Mouse (Mus musculus): ENCODE measurements around the gene Trim8. TPM values are rescaled to one million over a fixed set of nuclear protein-coding genes. Genes with fewer than 3 reads are reported as not detected.

The Trim8 gene
- total RNA-seq, 2 experiments from 2014 or later: 20.1 to 23.1 TPM

DNA sequence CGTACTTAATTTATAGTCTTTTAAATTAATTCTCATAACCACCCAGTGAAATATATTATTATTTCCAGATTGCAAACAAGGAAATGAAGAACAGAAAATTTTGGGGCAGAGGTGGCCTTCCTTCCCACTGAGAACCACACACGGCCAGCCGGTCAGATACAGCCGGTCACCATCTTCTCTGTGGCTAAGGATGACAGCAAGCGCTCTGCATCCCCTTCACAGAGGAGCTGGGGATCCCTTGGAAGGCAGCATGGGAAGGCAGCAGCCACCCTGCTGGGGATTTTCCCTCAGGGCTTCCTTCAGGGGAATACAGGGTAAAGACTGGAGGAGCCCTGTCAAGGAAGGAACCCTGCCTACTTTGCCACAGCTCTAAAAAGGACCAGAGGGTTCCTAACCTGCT is 32.0 kb downstream of the Trim8 start:
- DNase-seq: no peak
- intact Hi-C loops (cut with DNase I; ENCODE audit: low total_unique reads): no loop called here

- no peak for DNase-seq
- intact Hi-C loops (cut with DNase I; ENCODE audit: low total_unique reads): no loop called here
These were observed 33.1 kb downstream of the Trim8 start for GRCm38 (mm10) chr19:46534542-46535098.

DNA sequence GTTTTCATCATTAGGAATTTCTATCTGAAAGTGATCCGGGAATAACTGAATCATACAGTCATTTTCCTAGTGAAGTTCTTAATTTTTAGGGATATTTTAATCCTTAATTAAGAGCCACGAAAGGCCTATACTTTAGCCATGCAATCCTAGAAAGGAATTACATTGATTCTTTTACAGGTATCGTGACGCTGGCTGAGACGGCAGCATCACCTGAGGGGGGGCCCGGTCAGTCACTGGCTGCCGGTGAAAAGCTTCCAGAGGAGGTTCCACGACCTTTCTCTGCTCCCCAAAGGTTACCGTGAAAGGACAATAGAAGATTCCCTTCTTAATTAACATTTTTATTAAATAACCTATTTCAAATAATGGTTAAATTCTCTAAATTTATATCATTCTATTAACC is 35.9 kb downstream of the Trim8 start:
- intact Hi-C loops (cut with DNase I; ENCODE audit: low total_unique reads): no loop called here
- no peak for DNase-seq

DNA sequence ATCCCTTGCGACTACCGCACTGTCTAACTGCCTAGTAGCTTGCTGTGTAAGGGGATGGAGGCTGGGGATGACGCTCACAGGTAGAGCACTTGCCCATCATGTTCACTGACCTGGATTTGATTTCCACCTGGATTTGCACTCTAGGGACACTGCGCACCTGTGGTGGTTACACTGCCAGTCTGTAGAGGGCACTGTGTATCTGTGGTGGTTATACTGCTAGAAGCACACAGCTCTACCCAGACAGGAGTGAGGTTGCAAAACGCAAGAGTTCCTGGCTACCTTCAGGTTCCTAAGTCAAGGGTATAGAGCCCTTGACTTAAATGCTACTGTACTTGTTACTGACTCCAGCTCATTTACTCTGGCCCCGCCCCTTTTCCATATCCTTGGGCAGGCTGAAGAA is 36.7 kb downstream of the Trim8 start:
- intact Hi-C loops (cut with DNase I; ENCODE audit: low total_unique reads): no loop called here
- no peak for DNase-seq

- intact Hi-C loops (cut with DNase I; ENCODE audit: low total_unique reads): no loop called here
- DNase-seq: no peak
These were observed 41.2 kb downstream of the Trim8 start for GRCm38 (mm10) chr19:46542750-46543149.

- intact Hi-C loops (cut with DNase I; ENCODE audit: low total_unique reads): no loop called here
- no peak for DNase-seq
These were observed 46.1 kb downstream of the Trim8 start for GRCm38 (mm10) chr19:46547565-46547964.

DNA sequence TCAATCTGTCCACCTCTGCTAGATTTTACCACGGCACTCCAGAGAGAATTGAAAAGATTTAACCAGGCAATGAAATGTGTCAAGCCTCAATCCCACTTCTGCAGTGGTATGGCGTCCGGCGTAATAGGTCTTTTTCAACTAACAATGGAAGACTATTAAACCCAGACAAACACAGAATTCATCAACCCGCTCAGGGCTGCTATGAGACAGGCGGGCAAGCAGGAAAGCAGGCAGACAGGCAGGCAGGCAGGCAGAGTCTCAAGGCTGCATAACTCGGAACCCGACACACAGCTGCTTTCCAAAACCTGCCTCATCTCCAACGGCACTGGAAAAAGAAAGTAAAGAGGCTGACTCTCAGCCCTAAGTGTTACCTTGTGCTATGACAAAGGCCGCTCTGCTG is 46.6 kb downstream of the Trim8 start:
- no peak for DNase-seq
- intact Hi-C loops (cut with DNase I; ENCODE audit: low total_unique reads): no loop called here

DNA sequence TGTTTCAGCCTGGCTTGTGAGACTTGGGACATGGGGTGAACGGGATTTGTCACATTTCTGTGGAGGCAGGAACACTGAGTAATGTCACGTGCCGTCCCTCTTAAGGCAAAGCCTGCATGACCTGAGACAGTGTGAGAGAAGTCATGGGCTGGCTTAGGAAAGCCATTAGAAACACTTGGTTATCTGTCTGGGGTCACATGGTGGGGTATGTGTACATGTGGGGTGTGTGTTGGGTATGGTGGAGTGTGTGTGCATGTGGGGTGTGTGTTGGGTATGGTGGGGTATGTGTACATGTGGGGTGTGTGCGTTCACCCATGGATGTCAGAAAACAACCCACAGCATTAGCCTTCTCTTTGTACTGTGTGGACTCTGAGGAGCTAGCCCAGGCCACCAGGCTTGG is 48.9 kb downstream of the Trim8 start:
- intact Hi-C loops (cut with DNase I; ENCODE audit: low total_unique reads): no loop called here
- DNase-seq: no peak

GRCm38 (mm10) chr19:46552496-46552895 is 51.0 kb downstream of the Trim8 start:
- DNase-seq: no peak
- intact Hi-C loops (cut with DNase I; ENCODE audit: low total_unique reads): no loop called here

- intact Hi-C loops (cut with DNase I; ENCODE audit: low total_unique reads): no loop called here
- peak; percentile 64 for DNase-seq
These were observed 52.0 kb downstream of the Trim8 start for GRCm38 (mm10) chr19:46553541-46553955.

DNA sequence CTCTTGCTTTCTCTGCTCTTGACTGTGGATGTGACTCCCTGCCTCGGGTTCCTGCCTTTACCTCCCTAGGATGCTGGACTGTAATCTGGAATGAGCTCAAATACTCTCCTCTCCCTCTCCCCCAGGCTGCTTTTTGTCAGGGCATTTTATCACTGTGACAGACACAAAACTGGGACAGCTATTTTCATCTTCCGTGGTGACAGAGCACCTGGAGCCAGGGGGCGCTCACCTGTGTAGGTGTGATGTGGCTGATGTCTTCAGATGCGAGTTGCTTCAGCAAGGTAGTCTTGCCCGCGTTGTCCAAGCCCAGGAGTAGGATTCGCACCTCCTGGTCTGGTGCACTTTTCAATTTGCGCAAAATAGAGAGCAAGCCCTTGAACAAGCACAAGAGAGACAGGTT is 56.5 kb downstream of the Trim8 start:
- intact Hi-C loops (cut with DNase I; ENCODE audit: low total_unique reads): no loop called here
- no peak for DNase-seq

GRCm38 (mm10) chr19:46558631-46559030 is 57.1 kb downstream of the Trim8 start:
- no peak for DNase-seq
- intact Hi-C loops (cut with DNase I; ENCODE audit: low total_unique reads): no loop called here

GRCm38 (mm10) chr19:46562132-46562531 is 60.6 kb downstream of the Trim8 start:
- intact Hi-C loops (cut with DNase I; ENCODE audit: low total_unique reads): no loop called here

GRCm38 (mm10) chr19:46562581-46563515 is 61.3 kb downstream of the Trim8 start:
- intact Hi-C loops (cut with DNase I; ENCODE audit: low total_unique reads): no loop called here
- DNase-seq: peak; percentile 43

More at GRCm38 (mm10) chr19:46562132-46562531, 60.6 kb downstream of the Trim8 start:
- peak; percentile 81 for DNase-seq

- intact Hi-C loops (cut with DNase I; ENCODE audit: low total_unique reads): no loop called here
These were observed 62.1 kb downstream of the Trim8 start for GRCm38 (mm10) chr19:46563603-46564002.

GRCm38 (mm10) chr19:46564043-46564462 is 62.6 kb downstream of the Trim8 start:
- no peak for DNase-seq
- intact Hi-C loops (cut with DNase I; ENCODE audit: low total_unique reads): no loop called here

More at GRCm38 (mm10) chr19:46563603-46564002, 62.1 kb downstream of the Trim8 start:
- no peak for DNase-seq

Other genes starting within 250 kb of the Trim8 start
- gene Nfkb2, start 197.4 kb upstream of the Trim8 start, total RNA-seq (2021): 10 to 100 TPM in 1 of 2 experiments, 1 to 10 TPM in 1; 9.6 to 10.4 TPM
- gene Psd, start 174.5 kb upstream of the Trim8 start, total RNA-seq (2021): 1 to 10 TPM; 1.4 to 1.9 TPM
- 1 to 10 TPM; 2.4 to 2.8 TPM for gene Fbxl15, start 173.5 kb upstream of the Trim8 start, total RNA-seq (2021)
- gene Cuedc2, start 163.0 kb upstream of the Trim8 start, total RNA-seq (2021): 10 to 100 TPM; 68.7 to 79.0 TPM
- gene Mfsd13a, start 160.6 kb upstream of the Trim8 start, total RNA-seq (2021): 1 to 10 TPM; 1.1 TPM
- under 1 TPM; 0.16 to 0.39 TPM for gene 2310034G01Rik, start 151.4 kb upstream of the Trim8 start, total RNA-seq (2021)
- 10 to 100 TPM; 58.6 to 62.7 TPM for gene Actr1a, start 106.0 kb upstream of the Trim8 start, total RNA-seq (2021)
- 1 to 10 TPM; 7.6 to 9.1 TPM for gene Sufu, start 104.8 kb upstream of the Trim8 start, total RNA-seq (2021)
- 10 to 100 TPM; 47.1 to 56.5 TPM for gene Arl3, start 71.5 kb downstream of the Trim8 start, total RNA-seq (2021)
- 1 to 10 TPM; 2.8 to 3.4 TPM for gene Sfxn2, start 71.7 kb downstream of the Trim8 start, total RNA-seq (2021)
- gene Wbp1l, start 97.4 kb downstream of the Trim8 start, total RNA-seq (2021): 10 to 100 TPM; 30.4 to 38.5 TPM
- not detected for gene Cyp17a1, start 171.5 kb downstream of the Trim8 start, total RNA-seq (2021)
- gene Borcs7, start 188.2 kb downstream of the Trim8 start, total RNA-seq (2021): 10 to 100 TPM; 14.3 to 16.2 TPM
- gene As3mt, start 205.8 kb downstream of the Trim8 start, total RNA-seq (2021): 10 to 100 TPM; 68.1 to 80.9 TPM